Mouse (Mus musculus): ENCODE data around the gene Ttyh3. TPM values are rescaled to one million over a fixed set of nuclear protein-coding genes. Genes with fewer than 3 reads are reported as not detected.

Gene Ttyh3
- polyA plus RNA-seq, 1 experiment from 2014 or later, result 13.0 TPM

DNA sequence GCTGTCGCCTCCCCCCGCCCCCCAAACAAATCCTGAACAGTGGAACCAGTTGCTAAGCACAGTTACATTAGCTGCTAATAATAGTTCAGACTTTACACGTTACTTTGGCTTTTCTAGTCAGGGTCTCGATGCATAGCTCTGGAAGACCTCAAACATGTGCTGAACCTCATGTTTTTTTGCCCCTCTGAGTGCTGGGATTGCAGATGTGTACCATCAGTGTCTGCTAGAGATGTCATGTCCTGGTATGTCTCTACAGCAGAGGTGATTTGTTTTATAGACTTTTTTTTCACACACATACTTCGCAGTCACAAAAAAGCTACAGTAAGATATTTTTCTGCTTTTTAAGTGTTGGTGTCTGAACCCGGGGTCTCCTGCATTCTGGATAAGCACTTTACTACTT lies 23.3 kb upstream of the Ttyh3 start:
- Histone ChIP-seq H3K9me3 (replicated peaks) (peaks cover 9% of the 10 kb centered on the region), H3K4me2 (no peak overlapping the region), H3K36me3 (peaks cover 58% of the 10 kb centered on the region), H3K27me3 (replicated peaks) (no peaks in the 10 kb centered on the region), H3K4me3 (no peak overlapping the region), H3K27ac (no peak overlapping the region), H3K4me1 (no peaks in the 10 kb centered on the region), H3K9ac (no peak overlapping the region)
- 73% methylated on average over 6 of the region's 6 CpGs for WGBS (ENCODE audit: insufficient replicate concordance)
- no peak for ATAC-seq

DNA sequence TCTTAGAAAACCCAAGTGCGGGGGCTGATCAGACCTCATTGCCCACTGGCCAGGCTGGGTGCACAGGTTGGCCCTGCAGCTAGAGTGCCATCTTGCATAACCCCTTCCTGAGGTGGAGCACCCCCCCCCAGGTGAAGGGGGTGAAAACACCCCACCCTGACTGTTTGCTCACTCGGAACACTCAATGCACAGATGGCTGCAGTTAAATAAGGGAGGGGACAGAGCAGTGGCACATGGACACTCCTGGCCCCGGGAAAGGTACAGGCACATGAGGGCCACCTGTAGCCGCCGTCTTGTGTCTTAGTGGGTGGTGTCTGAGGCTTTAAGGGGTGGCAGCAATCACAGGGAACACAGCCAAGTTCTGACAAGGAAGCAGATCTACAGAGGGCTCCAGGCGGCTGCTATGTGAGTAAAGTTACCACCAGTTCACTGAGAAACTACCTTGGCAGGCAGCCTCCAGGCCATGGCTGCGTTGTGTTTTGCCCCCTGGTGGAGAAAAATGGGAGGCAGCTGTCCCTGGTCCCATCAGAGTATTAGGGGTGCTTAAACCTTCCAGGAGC lies 14.9 kb upstream of the Ttyh3 start:
- Histone ChIP-seq H3K27ac (no peak overlapping the region), H3K4me2 (no peak overlapping the region), H3K4me1 (peaks cover 19% of the 10 kb centered on the region), H3K4me3 (no peak overlapping the region), H3K36me3 (peaks cover 7% of the 10 kb centered on the region), H3K9me3 (replicated peaks) (peaks cover 2% of the 10 kb centered on the region), H3K9ac (no peak overlapping the region), H3K27me3 (replicated peaks) (peaks cover 17% of the 10 kb centered on the region; the same call in 1 of the 2 replicates)
- ATAC-seq, result 0 out of 2 replicates have a peak, but pooled peaks have one; percentile 22
- WGBS (ENCODE audit: insufficient replicate concordance), result 45% methylated on average over 7 of the region's 7 CpGs

DNA sequence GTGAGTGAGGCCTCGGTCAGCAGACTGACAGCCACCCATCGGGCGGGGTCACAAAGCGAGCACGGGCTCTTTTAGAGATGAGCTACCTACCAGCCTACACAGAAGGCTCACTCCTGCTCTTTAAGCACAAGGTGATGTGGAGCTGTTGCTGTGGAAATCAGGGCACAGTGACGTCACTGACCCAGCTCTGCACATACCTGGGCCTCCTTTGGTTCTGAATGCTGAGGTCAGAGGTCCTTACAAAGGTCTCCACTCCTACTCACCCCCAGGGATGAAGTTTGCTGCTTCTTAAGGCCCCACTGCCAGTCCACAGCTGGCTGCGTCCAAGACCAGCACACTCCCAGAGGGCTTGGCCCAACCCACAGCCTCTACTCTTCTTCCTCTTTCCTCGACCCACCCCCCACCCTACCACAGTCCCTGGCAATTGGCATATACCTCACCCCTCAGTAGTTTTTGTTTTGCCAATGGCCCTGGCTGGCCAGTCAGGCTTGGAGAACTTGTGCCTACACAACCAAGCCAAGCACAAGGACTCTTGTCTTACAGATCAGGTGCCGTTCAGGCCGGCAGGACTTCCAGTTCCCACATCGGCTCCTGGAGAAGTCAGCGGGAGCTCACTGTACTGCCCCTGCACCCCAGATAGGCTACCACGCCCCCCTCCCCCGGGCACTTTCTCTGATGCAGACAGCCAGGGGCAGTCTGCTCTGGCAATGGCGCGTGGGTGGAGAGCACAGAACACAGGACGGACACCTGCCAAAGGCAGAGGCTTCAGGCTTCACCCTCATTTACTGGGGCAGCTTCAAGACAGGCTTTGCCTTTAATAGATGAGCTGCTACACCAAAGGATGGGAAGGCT lies 14.1 kb upstream of the Ttyh3 start:
- WGBS (ENCODE audit: insufficient replicate concordance), result 44% methylated on average over 17 of the region's 17 CpGs
- no peaks in the 10 kb centered on the region; the same call in 1 of the 2 replicates for H3K36me3 ChIP-seq
- ATAC-seq, result no peak

DNA sequence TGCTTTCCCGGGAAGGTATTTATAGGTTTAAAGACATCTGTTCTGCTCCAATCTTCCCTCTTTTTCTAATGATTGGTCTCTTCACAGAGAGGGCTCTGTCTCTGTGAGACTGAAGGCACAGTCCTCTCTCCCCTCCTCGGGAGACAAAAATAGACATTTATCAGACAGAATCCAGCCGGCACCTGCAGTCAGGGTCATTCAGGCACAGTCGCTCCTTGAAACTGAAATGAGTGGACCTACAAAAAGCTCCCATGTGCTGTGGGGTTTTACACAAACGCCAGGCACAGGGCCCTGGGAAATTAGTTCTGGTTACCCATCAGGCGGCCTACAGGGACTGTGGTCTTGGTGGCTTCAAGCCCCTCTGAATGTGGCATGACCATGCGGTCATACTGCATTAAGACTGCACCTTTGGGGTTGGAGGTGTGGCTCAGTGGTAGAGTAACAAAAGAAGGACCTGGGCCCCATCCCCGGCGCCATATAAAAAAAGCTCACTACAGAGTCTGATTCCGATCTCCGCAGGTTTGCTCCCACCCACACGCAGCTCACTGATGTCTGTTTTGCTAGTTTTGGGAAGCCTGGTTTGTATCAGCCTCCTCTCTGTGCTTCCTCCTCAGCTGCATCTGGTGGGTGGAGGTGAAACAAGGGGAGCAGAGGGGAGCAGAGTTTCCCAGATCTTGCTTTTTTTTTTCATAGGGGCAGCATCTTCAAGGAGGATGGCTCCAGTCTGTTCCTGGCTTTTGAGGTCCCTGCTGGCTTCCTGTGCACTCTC lies 13.2 kb upstream of the Ttyh3 start:
- H3K4me3 ChIP-seq, result no peak overlapping the region
- H3K9me3 ChIP-seq (replicated peaks), result no peaks in the 10 kb centered on the region
- no peak for ATAC-seq
- H3K27me3 ChIP-seq (replicated peaks), result peaks cover 17% of the 10 kb centered on the region; the same call in 1 of the 2 replicates
- WGBS (ENCODE audit: insufficient replicate concordance), result 58% methylated on average over 12 of the region's 12 CpGs
- no peak overlapping the region for H3K9ac ChIP-seq
- H3K4me2 ChIP-seq, result no peak overlapping the region
- H3K36me3 ChIP-seq, result no peaks in the 10 kb centered on the region
- H3K4me1 ChIP-seq, result peaks cover 19% of the 10 kb centered on the region
- no peak overlapping the region for H3K27ac ChIP-seq

More for the DNA sequence above, 14.1 kb upstream of the Ttyh3 start:
- H3K4me3 ChIP-seq, result no peak overlapping the region
- no peak overlapping the region for H3K9ac ChIP-seq
- H3K27ac ChIP-seq, result no peak overlapping the region
- peaks cover 17% of the 10 kb centered on the region; the same call in 1 of the 2 replicates for H3K27me3 ChIP-seq (replicated peaks)
- no peak overlapping the region for H3K4me2 ChIP-seq
- H3K9me3 ChIP-seq (replicated peaks), result no peaks in the 10 kb centered on the region
- peaks cover 19% of the 10 kb centered on the region for H3K4me1 ChIP-seq

GRCm38 (mm10) chr5:140661427-140661826 lies 12.6 kb upstream of the Ttyh3 start:
- H3K9ac ChIP-seq, result no peak overlapping the region
- H3K27me3 ChIP-seq (replicated peaks), result peaks cover 17% of the 10 kb centered on the region; the same call in 1 of the 2 replicates
- H3K27ac ChIP-seq, result no peak overlapping the region
- H3K36me3 ChIP-seq, result no peaks in the 10 kb centered on the region
- H3K4me1 ChIP-seq, result peaks cover 19% of the 10 kb centered on the region
- H3K9me3 ChIP-seq (replicated peaks), result no peaks in the 10 kb centered on the region
- no peak for ATAC-seq
- WGBS (ENCODE audit: insufficient replicate concordance), result 70% methylated on average over 8 of the region's 8 CpGs
- H3K4me2 ChIP-seq, result no peak overlapping the region
- no peak overlapping the region for H3K4me3 ChIP-seq

DNA sequence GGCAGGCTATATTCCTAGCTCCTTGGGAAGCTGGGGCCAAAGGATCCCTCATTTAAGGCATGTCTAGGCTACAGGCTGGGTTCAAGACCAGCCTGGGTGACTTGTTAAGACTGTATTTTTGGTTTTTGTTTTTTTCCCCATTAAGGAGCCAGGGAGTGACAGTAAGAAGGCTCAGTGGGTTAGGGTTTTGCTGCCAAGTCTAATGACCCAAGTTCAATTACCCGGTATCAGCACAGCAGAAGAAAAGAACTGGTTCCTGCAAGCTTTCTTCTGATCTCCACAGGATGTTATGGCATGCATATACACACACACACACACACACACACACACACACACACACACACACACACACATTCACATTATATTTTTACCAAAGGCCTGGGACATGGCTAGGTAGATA lies 11.6 kb upstream of the Ttyh3 start:
- H3K36me3 ChIP-seq, result no peaks in the 10 kb centered on the region
- peaks cover 17% of the 10 kb centered on the region; the same call in 1 of the 2 replicates for H3K27me3 ChIP-seq (replicated peaks)
- H3K4me2 ChIP-seq, result no peak overlapping the region
- ATAC-seq, result no peak
- no peak overlapping the region for H3K27ac ChIP-seq
- no peaks in the 10 kb centered on the region for H3K9me3 ChIP-seq (replicated peaks)
- H3K9ac ChIP-seq, result no peak overlapping the region
- peaks cover 19% of the 10 kb centered on the region for H3K4me1 ChIP-seq
- no peak overlapping the region for H3K4me3 ChIP-seq
- WGBS (ENCODE audit: insufficient replicate concordance), result 81% methylated on average over 1 of the region's 1 CpGs

- Histone ChIP-seq H3K27ac (no peak overlapping the region), H3K9ac (no peak overlapping the region), H3K4me2 (no peak overlapping the region), H3K4me3 (no peak overlapping the region), H3K36me3 (no peaks in the 10 kb centered on the region), H3K4me1 (peaks cover 19% of the 10 kb centered on the region), H3K9me3 (replicated peaks) (no peaks in the 10 kb centered on the region), H3K27me3 (replicated peaks) (peaks cover 17% of the 10 kb centered on the region; the same call in 1 of the 2 replicates)
- WGBS (ENCODE audit: insufficient replicate concordance), result 62% methylated on average over 16 of the region's 16 CpGs
- no peak for ATAC-seq
These were observed 10.9 kb upstream of the Ttyh3 start for GRCm38 (mm10) chr5:140659607-140660272.

DNA sequence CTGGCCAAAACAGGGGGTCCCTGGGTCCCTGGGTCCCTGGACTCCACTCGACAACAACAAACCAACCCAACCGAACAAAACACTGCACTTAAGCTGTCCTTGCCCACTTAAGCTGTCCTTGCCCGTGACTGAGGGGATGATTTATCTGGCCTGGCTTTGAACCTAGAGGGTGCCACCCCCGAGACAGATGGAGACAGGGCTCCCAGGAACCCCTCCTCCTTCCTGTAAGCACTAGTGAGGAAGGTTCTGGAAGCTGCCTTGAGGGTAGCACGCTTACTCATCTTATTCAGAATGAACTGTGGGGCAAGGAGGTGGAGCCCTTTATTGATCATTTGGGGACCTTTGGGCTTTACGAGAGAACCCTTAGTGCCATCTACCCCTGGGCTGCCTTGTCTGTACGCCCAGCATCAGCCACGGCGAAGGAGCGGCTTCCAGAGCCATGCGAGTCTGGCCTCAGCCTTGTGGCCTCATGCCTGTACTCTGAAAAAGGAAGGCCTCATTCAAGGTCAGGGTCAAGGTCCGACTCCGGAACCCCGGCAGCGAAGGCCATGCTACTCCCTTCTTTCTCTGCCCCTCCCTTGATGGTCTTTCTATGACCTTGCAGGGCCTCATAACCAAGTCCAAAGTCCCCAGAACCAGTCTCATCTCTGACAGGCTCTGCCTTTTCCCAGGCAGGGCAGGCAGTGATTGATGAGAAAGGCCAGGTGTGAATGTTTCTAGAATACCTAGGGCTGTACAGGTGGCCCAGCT lies 5.4 kb upstream of the Ttyh3 start:
- Histone ChIP-seq H3K9ac (no peak overlapping the region), H3K27me3 (replicated peaks) (no peaks in the 10 kb centered on the region; the same call in 1 of the 2 replicates), H3K4me3 (no peak overlapping the region), H3K4me1 (peaks cover 27% of the 10 kb centered on the region), H3K9me3 (replicated peaks) (no peaks in the 10 kb centered on the region), H3K27ac (no peak overlapping the region), H3K4me2 (no peak overlapping the region), H3K36me3 (no peaks in the 10 kb centered on the region)
- WGBS (ENCODE audit: insufficient replicate concordance), result 74% methylated on average over 15 of the region's 15 CpGs
- no peak for ATAC-seq

- no peaks in the 10 kb centered on the region for H3K9me3 ChIP-seq (replicated peaks)
- H3K27me3 ChIP-seq (replicated peaks), result no peaks in the 10 kb centered on the region; the same call in 1 of the 2 replicates
- no peak overlapping the region for H3K4me3 ChIP-seq
- WGBS (ENCODE audit: insufficient replicate concordance), result 76% methylated on average over 7 of the region's 7 CpGs
- no peak for ATAC-seq
- H3K4me1 ChIP-seq, result peaks cover 40% of the 10 kb centered on the region
- H3K9ac ChIP-seq, result no peak overlapping the region
- no peaks in the 10 kb centered on the region for H3K36me3 ChIP-seq
- H3K27ac ChIP-seq, result no peak overlapping the region
- H3K4me2 ChIP-seq, result no peak overlapping the region
These were observed 3.8 kb upstream of the Ttyh3 start for GRCm38 (mm10) chr5:140652587-140652986.

- H3K27ac ChIP-seq, result no peak overlapping the region
- H3K36me3 ChIP-seq, result peaks cover 3% of the 10 kb centered on the region; the same call in 1 of the 2 replicates
- no peak overlapping the region for H3K4me3 ChIP-seq
- H3K4me2 ChIP-seq, result no peak overlapping the region
- H3K9me3 ChIP-seq (replicated peaks), result no peaks in the 10 kb centered on the region
- WGBS (ENCODE audit: insufficient replicate concordance), result 60% methylated on average over 11 of the region's 11 CpGs
- no peaks in the 10 kb centered on the region; the same call in 1 of the 2 replicates for H3K27me3 ChIP-seq (replicated peaks)
- H3K4me1 ChIP-seq, result peaks cover 53% of the 10 kb centered on the region
- no peak for ATAC-seq
- H3K9ac ChIP-seq, result no peak overlapping the region
These were observed 2.4 kb upstream of the Ttyh3 start for GRCm38 (mm10) chr5:140651231-140651630.
